Mouse (Mus musculus) kidney, postnatal 4 days (tissue): Measurements from ENCODE around the gene Man1b1.
A peak's percentile ranks its signal among the peaks of the same experiment; 100 is the strongest.

Source experiments
- DNase-seq, 2 experiments: peaks; one replicate each; pipeline ENCODE4 v3.0.0; 2021; ENCODE audit warnings: mixed read lengths in 2 of 2

Gene Man1b1

DNA sequence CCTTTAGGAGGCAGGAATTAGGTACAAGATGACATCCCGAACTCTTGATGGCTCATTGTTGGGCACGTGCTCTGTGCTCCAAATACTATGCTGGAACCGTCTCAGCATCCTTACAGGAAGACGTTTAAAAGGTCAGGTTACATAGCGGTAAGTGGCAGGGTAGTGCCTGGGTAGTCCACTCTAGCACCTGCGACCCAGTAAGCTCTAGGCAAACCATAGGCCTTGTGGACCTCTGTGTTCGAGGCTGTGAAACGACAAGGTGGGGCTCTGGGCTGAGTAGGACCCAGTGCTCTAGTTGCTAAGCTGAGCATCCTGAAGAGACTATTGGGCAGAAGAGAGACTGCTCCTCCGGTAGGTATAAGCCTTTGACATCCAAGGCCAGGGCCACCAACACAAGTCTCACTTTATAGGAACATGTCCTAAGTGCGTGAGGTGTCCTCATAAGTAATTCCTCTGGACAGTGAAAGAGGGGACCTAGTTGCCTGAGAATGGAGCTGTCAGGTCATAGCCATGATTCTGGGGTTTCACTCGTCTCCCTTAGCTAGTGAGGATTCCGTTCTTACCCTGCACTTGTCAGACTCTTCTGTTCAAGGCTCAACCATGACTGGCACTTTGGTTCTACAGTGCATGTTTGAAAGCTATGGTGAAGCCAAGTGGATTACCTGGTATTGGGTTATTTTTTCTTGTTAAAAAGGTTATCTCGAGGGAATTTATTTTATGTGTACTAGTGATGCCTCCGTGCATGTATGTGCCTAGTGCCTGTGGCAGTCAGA lies 26.4 kb upstream of the Man1b1 start:
- DNase-seq: no peak

DNA sequence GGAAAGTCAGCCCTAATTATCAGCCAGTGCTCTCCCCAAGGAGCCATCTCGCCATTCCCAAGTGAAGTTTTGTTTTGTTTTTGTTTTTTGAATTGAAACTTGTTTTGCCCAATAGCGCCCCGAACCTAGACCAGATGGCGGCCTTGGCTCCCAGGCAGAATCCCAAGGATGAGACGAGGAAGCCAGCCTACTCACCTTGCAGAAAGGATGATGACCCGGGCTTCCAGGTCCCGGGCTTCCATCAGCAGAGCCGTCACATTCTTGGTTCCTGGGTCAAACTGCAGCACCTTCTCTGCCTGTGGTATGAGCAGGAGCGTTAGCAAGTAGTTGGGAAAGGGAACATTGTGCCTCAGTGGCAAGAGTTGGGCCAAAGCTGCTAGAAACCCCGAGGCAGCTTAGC lies 22.0 kb upstream of the Man1b1 start:
- DNase-seq: no peak

DNA sequence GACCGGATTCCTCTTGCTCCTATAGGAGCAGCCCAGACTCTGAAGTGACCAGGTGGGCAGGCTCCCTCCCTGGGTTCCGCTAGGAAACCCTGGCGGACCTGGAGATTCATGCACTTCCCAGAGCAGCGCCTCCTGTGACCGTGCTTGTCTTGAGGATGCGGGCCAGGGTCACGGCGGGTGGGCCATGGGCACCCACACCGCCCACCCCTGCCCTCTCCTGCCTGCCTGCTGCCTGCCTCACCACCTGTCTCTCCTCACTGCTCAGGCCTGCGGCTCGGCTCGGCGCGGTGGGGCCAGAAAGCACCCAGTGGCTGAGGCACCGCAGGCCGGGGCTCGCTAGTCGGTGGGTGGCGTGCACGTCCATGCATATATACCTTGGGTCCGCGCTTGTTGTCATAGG lies 21.2 kb upstream of the Man1b1 start:
- DNase-seq: no peak

GRCm38 (mm10) chr2:25311491-25311891 lies 20.6 kb upstream of the Man1b1 start:
- DNase-seq: no peak

- no peak for DNase-seq
Observed at GRCm38 (mm10) chr2:25318119-25318966, 13.8 kb upstream of the Man1b1 start.

GRCm38 (mm10) chr2:25318971-25319773 lies 13.0 kb upstream of the Man1b1 start, which contains the start of gene Grin1:
TSS of gene Grin1 (minus strand) at chr2:25319187.
- DNase-seq: peak; percentile 86 to 88

- DNase-seq: no peak
Observed at GRCm38 (mm10) chr2:25320084-25320483, 12.1 kb upstream of the Man1b1 start.

DNA sequence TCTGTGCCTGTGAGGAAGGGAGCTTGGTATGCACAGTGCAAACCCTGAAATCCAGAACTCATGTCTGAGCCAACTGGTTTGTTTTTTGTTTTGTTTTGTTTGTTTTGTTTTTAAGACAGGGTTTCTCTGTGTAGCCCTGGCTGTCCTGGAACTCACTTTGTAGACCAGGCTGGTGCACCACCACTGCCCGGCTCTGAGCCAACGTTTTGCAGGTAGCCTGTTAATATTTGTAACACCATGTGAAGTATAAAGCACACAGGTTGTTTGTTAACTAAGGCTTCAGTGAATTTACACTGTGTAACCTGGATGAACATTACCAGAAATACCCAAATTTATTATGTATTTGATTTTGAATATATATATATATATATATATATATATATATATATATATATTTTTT lies 6.1 kb upstream of the Man1b1 start:
- DNase-seq: no peak

DNA sequence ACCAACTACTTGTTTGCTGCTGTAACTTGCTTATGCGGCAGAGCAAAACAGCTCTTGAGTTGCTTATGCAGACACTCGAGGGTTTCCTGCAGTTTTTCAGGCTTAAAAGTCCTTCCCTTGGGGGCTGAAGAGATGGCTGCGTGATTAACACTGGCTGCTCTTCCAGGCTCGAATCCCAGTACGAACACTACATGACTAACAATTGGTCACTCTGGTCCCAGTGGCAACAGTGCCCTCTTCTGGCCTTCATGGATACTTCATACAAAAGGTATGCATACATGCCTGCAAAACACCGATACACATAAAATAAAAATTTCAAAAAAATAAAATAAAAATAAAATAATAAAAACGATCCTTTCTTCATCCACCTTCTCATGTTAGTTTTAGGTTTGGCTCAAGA lies 3.7 kb upstream of the Man1b1 start:
- DNase-seq: peak; percentile 39 to 47

- DNase-seq: no peak
Observed at GRCm38 (mm10) chr2:25331470-25331869, 668 bp upstream of the Man1b1 start.

- no peak for DNase-seq
Observed at GRCm38 (mm10) chr2:25333569-25333968, 1.4 kb downstream of the Man1b1 start.

- no peak for DNase-seq
Observed at GRCm38 (mm10) chr2:25338303-25338702, 6.2 kb downstream of the Man1b1 start.

GRCm38 (mm10) chr2:25348162-25348561 lies 16.0 kb downstream of the Man1b1 start:
- DNase-seq: no peak

DNA sequence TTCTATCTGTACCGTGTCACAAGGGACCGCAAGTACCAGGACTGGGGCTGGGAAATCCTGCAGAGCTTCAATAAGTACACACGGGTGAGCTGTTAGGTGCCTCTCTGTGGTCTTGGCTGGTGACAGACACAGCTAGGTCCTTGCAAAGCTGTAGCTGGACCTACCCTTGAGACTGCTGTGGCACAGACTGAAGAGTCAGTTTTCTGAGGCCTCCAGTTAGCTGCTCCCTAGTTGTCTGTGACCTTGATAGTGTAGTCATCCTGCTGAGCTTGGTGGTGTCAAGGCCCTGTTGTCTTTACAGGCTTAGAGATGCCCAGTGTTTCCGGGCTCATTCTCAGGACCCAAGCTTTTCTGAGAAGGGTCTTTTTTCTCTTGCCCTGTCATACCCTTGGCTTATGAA lies 17.4 kb downstream of the Man1b1 start:
- DNase-seq: no peak

- DNase-seq: no peak
Observed at GRCm38 (mm10) chr2:25350701-25351100, 18.6 kb downstream of the Man1b1 start.

- no peak for DNase-seq
Observed at GRCm38 (mm10) chr2:25354211-25354610, 22.1 kb downstream of the Man1b1 start.

- no peak for DNase-seq
Observed at GRCm38 (mm10) chr2:25355419-25356066, 23.4 kb downstream of the Man1b1 start.

- peak; percentile 88 to 92 for DNase-seq
Observed at GRCm38 (mm10) chr2:25356208-25357079, 24.3 kb downstream of the Man1b1 start, which contains the start of gene Dpp7. TSS of gene Dpp7 (minus strand) at chr2:25356359.

DNA sequence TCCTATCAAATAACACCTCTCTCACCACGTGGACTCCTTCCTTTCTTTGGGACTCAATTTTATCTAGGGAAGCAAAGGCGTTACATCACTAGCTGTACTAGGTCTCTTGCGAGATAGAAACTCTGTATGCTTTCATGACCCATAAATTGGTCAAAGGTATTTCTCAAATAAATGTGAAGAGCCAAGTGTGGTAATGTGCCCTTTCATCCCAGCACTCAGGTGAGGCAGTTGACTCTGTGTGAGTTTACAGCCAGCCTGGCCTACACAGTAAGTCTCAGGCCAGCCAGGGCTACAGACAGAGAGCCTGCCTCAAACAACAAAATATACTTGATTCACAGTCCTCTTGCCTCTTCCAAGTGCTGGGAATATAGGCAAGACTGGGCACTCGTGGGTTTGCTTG lies 27.7 kb downstream of the Man1b1 start:
- DNase-seq: no peak

DNA sequence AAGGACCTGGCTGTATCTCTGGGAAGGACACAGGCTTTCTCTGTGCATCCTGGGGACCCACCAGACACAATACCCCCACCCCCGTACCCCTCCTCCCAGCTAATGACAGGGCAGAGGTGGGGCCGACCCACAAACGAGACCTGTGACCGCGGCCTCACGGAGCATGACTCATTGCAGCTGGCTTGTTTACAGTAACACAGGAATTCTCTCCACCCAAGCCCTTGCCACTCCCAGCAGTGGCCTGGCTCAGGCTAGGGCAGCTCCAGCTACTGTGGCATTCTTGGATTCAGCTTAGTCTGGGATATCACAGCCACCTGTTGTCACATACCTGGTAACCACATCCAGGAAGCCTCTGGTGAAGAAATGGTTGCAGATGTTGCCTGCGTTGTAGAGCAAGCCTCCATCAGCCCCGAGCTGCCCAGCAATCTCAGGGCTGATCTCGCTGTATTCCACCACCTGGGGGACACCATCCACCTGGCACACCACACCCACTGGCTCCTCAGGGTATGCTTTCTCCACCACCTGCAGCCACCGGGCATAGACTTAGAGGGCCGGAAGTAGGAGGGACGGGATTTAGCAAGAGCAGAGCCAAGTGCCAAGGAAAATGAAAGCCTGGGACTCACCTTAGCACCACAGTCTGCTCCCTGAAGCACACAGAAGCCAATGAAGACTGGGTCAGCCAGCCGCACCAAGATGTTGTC lies 31.5 kb downstream of the Man1b1 start:
- DNase-seq: peak in 1 of 2 experiments; percentile 46

DNA sequence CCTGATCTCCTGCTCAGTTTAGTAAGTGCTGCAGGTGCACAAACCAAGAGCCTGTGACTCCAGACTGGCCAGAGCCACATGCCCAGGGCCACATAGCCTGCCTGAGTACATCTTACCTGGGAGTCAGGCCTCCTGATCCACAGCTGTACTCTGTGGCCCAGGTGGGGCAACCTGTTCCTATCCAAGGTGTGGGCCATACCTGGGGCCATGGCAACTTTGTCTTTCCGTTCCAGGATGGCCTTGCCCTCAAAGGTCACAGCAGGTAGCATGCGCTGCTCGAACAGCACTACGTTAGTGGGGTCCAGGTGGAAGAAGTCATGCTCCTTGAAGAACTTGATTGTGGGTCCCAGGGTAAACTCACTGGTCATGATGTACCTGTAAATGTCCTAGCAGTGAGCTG lies 32.2 kb downstream of the Man1b1 start:
- no peak for DNase-seq
